Mouse (Mus musculus) heart, postnatal 0 days (tissue): ENCODE measurements at regions not wholly inside any gene's neighbourhood (a gene's known extent, or its start where the extent isn't known, plus 50 kb on each side); places are given as distances from the start of the nearest gene placed in this dataset.

Experiments used
- CTCF ChIP-seq: IDR thresholded peaks from 2 replicates; pipeline ENCODE4 v1.5.1; 2016; ENCODE audit warnings: antibody characterized with exemption, control low read depth, low read depth
- EP300 ChIP-seq: IDR thresholded peaks from 2 replicates; pipeline ENCODE4 v1.6.1; 2016; ENCODE audit warnings: antibody characterized with exemption, low read depth

DNA sequence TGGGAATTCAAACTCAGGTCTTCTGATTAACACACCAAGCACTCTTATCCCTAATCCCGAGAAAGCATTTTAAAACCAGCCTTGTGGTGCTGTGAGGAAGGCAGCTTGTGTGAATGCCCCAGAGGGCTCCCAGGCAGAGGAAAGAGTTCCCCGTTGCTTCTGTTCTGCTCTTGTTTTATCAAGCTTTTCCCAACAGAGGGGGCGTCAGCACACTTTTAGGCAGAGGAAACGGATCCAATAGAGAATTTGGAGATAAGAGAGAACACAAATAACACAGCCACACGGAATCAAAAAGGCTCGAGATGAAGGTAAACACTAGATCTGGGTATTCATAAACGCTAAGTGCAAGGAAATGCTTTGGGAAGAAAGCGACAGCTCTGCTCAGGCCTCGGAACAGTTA lies 173.2 kb downstream of the Barhl2 start:
- TF ChIP-seq EP300 (no peak), CTCF (no peak)
